Mouse (Mus musculus): Measurements from ENCODE around the gene Avp.

- TF ChIP-seq CTCF (IDR thresholded peaks at IDR 0.05; ENCODE audit: low read depth, low read length) (no peak), TAL1 (conservative IDR thresholded peaks at IDR 0.05; ENCODE audit: low read depth, low read length) (no peak), GATA1 (IDR thresholded peaks at IDR 0.05; ENCODE audit: borderline replicate concordance, low read length) (no peak)
Measured at GRCm38 (mm10) chr2:130556292-130556691, 26.1 kb downstream of the Avp start.
